Mouse (Mus musculus) MEL (cell line): ENCODE measurements at regions not wholly inside any gene's neighbourhood (a gene's known extent, or its start where the extent isn't known, plus 50 kb on each side); places are given as distances from the start of the nearest gene placed in this dataset.

Experiments used
- EP300 ChIP-seq, 2 experiments: IDR thresholded peaks; 2 replicates each; pipeline ENCODE4 v1.6.1; 2011; ENCODE audit warnings: improper control_type of control experiment in 2 of 2, low read length in 2 of 2, low read depth in 1 of 2, mild to moderate bottlenecking in 1 of 2
- HCFC1 ChIP-seq: IDR thresholded peaks from 2 replicates; pipeline ENCODE4 v1.6.1; 2012; ENCODE audit warnings: low read depth, mild to moderate bottlenecking, inconsistent platforms, low read length, improper control_type of control experiment, moderate library complexity
- MYC ChIP-seq: IDR thresholded peaks from 2 replicates; pipeline ENCODE4 v1.6.1; 2011; ENCODE audit warnings: low read depth, mild to moderate bottlenecking, low read length, improper control_type of control experiment, moderate library complexity

- TF ChIP-seq MYC = no peak
- TF ChIP-seq HCFC1 = no peak
- no peak for TF ChIP-seq EP300 (IDR thresholded peaks at IDR 0.05; ENCODE audit: low read depth in 1 of 2, low read length in 2 of 2)
Measured at GRCm38 (mm10) chr12:55940566-55940965, 104.4 kb downstream of the Brms1l start.
